Mouse (Mus musculus) liver, adult 2 months (tissue): ENCODE results near the gene St5.

ENCODE experiments used
- CTCF ChIP-seq: fragments of 200-500 bp; IDR thresholded peaks from 2 replicates; pipeline ENCODE4 v1.5.1; 2011; ENCODE audit warnings: low read depth, low read length, control low read depth
- POLR2A ChIP-seq: fragments of 200-500 bp; IDR thresholded peaks from 2 replicates; pipeline ENCODE4 v1.6.1; 2011; ENCODE audit warnings: low read length, control low read depth; ENCODE audit not compliant: insufficient read depth; ENCODE audit errors: extremely low read depth

GRCm38 (mm10) chr7:109695339-109695726 lies 8.1 kb downstream of the St5 start:
- TF ChIP-seq POLR2A (no peak), CTCF (no peak)
